Mouse (Mus musculus): ENCODE data around the gene Dnm3.

The Dnm3 gene

DNA sequence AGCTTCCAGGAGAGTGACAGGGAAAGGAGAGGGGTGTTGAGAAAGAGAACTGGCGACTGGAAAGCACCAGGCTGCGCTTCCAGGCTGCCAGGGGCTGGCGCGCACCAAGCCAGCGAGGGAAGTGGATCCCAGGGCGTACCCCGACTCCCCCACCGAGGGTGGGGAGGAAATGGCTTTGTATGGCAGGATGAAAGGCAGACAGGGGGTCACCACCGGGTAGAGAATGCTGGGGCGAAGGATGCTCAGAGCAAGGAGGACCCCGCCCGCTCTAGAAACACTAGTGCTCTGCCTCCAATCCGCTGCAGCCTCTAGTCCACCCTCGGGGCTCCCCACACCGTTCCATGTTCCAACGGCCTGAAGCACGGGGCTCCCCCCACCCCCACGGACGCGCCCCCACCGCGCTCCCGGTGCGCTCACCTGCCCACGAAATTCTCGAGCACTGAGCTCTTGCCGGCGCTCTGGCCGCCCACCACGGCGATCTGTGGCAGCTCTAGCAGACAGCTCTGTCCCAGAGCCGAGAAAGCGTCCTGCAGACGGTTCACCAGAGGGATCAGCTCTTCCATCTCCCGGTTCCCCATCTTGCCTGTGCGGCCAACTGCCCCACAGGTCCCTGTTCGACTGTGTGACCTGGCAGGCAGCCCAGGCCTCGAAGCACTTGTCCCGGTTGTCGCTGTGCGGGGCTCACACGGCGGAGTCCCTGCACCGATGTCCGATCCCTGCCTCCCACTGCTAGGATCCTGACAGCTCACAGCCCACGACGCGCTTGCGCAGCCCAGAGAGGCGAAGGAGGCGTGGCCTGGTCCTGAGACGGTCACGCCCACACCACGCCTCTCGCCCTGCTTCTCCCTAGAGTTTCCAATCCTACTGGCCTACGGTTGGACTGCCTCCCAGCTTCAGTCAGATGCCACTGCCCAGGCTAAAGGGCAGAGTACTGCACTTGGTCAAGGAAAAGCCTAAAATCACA, at the start of gene Dnm3:
Gene Dnm3 (minus strand): TSS at position 789 of the 964 bp plus-strand sequence.
- in situ Hi-C loops (cut with MboI; ENCODE audit: low sequenced_read_pairs) = no loop called here

GRCm38 (mm10) chr1:162515116-162515515, 37.3 kb upstream of the Dnm3 start:
- in situ Hi-C loops (cut with MboI; ENCODE audit: low sequenced_read_pairs) = no loop called here

DNA sequence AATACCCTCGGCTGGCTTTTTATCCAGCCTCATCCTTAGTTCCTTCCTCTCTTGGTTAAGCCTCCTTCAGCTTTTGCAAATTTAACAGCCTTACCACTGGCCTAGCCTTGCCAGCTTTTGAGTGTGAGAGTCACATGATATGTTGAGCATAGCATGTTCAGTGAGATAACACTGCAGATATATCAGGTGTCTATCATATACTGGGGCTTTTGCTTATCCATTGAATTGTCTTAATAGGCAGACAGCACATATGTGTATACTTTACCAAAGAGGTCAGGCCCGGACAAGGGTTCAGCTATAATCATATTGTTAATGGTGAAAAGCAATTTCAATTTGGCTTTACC, 32.2 kb upstream of the Dnm3 start:
- in situ Hi-C loops (cut with MboI; ENCODE audit: low sequenced_read_pairs) = no loop called here

GRCm38 (mm10) chr1:162509329-162510012, 31.6 kb upstream of the Dnm3 start:
- in situ Hi-C loops (cut with MboI; ENCODE audit: low sequenced_read_pairs) = no loop called here

DNA sequence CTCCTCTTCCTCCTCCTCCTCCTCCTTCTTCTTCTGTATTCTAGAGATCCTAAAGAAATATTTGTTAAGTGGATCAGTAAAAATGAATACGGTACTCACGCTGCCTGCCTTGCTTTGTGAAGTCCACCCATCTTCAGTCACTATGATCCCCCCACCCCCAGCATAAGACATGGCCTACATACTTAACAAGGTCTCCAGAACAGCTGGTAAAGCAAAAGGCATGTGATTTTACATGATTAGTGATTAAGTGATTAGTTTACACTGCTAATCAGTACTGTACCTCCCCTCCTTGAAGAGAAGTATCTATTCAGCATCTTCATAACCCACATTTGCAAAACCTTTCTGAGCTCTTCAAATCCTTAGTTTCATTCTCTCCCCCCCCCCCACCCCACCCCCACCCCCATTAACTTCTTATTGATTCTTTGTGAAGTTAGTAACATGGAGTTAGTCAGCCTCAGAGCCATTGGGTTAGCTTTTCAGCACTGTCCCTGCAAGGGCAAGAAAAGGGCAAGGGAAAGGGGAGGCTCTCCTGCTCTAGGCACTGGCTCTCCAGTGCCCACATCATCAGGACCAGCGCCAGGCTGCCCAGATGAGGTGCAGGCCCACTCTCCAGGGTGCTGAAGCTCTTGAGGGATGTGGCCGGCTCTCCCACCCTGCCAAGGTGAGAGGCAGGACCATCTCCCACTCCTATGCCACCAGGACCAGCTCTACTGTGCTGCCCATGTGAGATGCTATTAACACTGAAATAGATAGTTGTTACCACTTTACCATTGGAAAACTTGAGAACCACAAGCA, 30.6 kb upstream of the Dnm3 start:
- in situ Hi-C loops (cut with MboI; ENCODE audit: low sequenced_read_pairs) = no loop called here

DNA sequence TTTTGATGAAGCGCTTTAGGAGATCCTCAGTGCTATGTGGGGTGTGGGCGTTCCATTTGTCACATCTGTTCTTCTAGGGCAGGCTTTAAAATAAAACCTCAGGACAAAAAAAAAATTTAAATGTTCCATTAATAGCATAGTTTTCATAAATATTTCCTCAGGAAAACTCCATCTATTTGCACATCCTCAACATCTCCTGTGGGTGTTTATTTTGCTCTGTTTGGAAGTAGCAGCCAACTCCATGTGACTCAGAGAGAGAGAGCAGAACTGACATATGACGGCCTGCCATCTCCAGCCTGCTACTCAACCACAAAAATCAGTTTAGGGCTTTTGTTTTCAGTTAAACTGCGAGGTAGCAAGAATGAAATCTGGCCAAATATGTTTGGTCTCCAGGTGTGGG, 28.7 kb upstream of the Dnm3 start:
- in situ Hi-C loops (cut with MboI; ENCODE audit: low sequenced_read_pairs) = no loop called here

DNA sequence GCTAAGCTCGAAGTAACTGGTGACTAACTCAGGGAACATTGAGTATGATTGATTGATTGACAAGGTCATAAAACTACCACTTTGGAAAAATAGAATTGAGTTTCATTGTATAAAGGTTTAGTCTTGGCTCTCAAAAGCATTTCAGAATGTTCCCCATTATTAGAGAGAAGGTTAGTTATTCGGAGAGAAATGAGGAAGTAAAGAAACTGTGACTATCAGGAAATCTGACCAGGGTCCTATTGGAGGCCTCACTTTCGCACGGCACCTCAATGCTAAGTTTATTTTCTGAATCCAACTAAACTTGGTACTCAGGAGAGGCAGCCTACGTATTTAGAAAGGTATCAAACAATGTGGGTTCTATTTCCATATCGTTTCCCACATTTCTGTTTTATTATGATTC, 27.8 kb upstream of the Dnm3 start:
- in situ Hi-C loops (cut with MboI; ENCODE audit: low sequenced_read_pairs) = no loop called here

GRCm38 (mm10) chr1:162476531-162477080, 1.2 kb downstream of the Dnm3 start:
- in situ Hi-C loops (cut with MboI; ENCODE audit: low sequenced_read_pairs) = no loop called here

GRCm38 (mm10) chr1:162472949-162473348, 4.9 kb downstream of the Dnm3 start:
- in situ Hi-C loops (cut with MboI; ENCODE audit: low sequenced_read_pairs) = no loop called here

DNA sequence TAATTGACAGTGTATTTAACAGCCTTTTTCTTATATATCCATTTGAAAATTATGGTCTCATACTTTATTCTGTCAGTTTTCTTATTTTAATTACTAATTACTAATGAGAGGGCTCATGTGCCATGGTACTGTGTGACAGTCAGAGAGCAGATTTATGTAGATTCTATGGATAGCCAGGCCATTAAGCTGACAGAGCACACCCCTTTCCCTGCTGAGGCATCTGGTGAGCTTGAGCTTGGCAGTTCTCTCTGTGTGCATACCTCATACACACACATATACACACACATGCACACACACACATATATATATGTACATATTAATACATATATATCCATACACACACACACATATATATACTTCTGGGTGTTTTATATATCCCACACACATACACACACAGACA, 6.7 kb downstream of the Dnm3 start:
- in situ Hi-C loops (cut with MboI; ENCODE audit: low sequenced_read_pairs) = no loop called here

- in situ Hi-C loops (cut with MboI; ENCODE audit: low sequenced_read_pairs) = no loop called here
These were observed 8.0 kb downstream of the Dnm3 start for GRCm38 (mm10) chr1:162469752-162470280.

DNA sequence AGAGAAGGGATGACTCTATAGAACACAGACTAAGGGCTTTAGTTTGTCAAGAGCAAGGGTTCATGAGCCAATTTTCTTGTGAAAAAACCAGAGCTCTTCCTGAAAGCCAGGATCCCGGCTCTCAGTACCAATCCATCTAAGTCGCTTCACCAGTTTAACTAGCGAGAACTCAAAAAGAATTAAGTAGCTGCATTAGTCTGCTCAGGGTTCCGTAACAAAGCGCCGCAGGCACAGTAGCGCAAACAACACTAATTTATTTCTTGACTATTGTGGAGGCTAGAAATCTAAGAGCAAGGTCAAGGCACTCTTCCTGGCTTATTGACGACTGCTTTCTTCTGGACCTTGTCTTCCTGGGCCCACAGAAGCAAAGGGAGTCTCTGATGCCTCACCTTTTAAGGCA, 14.2 kb downstream of the Dnm3 start:
- in situ Hi-C loops (cut with MboI; ENCODE audit: low sequenced_read_pairs) = no loop called here

DNA sequence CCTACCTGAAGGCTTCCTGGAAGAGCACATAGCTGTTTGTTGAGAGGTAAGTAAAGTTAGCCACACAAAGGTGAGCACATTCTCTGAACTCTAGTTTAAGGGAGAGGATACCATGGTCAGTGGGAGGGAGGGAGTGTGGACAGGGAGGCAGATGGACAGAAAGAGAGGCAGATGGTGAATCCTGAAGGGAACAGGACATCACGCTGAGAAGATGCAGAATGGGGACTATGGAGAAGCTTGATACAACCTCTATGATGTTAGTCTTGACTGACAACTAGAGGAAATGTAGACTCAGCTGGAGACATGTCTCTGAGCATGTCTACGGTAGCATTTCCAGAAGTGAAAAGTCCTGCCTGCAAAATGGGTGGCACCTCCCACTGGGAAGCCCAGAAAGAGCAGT, 19.1 kb downstream of the Dnm3 start:
- in situ Hi-C loops (cut with MboI; ENCODE audit: low sequenced_read_pairs) = no loop called here

GRCm38 (mm10) chr1:162456861-162457260, 21.0 kb downstream of the Dnm3 start:
- in situ Hi-C loops (cut with MboI; ENCODE audit: low sequenced_read_pairs) = no loop called here

DNA sequence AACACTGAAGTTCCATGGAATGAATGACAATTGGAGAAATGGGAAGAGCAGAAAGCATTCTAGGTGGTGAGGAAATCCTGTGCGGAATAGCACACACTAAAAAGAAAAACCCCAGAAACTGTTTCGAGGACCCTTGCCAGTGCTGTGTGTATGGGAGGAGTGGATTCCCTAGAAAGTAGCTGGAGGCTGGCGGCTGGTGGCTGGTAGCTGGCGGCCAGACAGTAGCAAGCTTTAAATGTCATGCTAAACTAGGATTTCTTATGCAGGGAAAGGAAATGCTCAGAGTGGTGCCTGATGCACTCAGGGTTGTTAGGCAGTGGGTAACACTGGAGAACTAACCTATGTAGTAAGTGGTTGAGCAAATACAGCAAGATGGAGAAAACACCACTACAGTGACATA, 21.4 kb downstream of the Dnm3 start:
- in situ Hi-C loops (cut with MboI; ENCODE audit: low sequenced_read_pairs) = no loop called here

- in situ Hi-C loops (cut with MboI; ENCODE audit: low sequenced_read_pairs) = no loop called here
These were observed 24.3 kb downstream of the Dnm3 start for GRCm38 (mm10) chr1:162453578-162453977.

DNA sequence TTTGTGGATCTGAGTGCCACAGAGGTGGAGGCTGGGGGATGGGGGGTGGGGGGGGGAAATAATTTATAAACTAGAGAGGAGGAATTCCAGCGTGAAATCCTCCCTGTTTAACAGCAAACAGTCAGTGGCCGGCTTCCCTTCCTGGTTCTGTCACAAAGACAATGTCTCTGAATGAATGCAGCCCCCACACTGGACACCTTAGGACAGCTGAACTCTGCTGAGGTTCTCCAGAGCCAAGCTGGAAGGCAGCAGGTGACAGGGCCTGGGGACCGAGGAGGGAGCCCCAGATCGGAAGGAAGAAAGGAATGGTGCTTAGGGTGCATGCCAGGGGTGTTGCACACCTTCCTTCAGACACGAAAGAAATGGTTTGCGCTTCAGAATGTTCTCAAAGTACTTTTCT, 24.8 kb downstream of the Dnm3 start:
- in situ Hi-C loops (cut with MboI; ENCODE audit: low sequenced_read_pairs) = no loop called here

DNA sequence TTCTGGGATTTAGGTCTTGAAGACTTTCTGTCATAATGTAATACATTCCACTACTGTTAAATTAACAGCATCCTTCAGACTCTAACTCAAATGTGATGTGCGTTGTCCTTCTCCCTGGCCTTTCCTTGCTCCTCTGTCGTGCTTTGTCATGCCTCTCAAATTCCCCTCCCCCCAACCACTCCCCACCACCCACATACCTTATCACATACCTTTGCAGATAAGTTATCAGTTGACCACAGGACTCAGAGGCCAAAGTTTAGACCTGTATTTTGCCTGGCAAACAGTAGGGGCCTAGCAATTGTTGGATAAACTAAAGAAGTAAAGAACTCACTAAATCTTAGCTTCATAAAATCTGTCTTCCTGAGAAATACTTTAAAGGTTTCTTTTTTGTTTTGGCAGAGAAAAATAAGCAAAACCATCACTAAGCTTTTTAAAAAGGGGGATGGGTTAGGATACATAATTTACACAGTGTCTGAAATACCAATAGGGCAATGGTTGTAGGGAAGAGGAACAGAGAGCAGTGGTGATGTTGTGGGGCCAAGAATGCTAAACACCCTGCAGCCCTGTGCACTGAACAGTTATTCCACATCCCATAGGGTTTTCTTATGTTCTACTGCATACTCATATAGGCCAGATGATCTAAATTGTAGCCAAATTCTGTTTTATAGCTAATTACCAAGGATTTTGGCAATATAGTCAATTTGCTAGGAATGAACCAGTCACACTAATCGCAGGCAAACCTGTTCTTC, 28.5 kb downstream of the Dnm3 start:
- in situ Hi-C loops (cut with MboI; ENCODE audit: low sequenced_read_pairs) = no loop called here

DNA sequence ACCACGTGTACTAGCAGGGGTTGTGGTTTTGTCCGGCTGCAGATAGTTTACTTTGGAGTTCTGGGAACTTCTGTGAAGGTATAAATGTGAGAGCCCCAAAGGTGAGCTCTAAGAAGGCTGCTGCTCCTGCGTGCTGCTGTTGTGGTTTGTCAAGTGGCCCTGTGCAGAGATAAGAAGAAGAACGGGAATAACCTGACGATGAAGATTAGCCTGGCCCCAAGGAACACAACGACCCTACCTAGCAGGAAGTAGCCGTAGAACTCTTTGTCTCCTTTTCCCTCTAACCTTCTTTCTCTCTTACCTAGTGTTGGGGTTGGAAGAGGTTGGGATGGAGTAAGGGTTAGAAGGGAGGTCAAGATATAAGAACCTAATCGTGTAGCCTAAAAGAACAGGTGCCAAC, 33.0 kb downstream of the Dnm3 start:
- in situ Hi-C loops (cut with MboI; ENCODE audit: low sequenced_read_pairs) = no loop called here

- in situ Hi-C loops (cut with MboI; ENCODE audit: low sequenced_read_pairs) = no loop called here
These were observed 38.3 kb downstream of the Dnm3 start for GRCm38 (mm10) chr1:162439576-162439975.

All from CH12F3 (cell line).